Mouse (Mus musculus): ENCODE measurements at regions not wholly inside any gene's neighbourhood (a gene's known extent, or its start where the extent isn't known, plus 50 kb on each side); places are given as distances from the start of the nearest gene placed in this dataset.

GRCm38 (mm10) chr17:13547657-13548360, 193.4 kb downstream of the Tcp10c start:
- TF ChIP-seq FLI1 (IDR thresholded peaks at IDR 0.05; ENCODE audit: low read length): no peak
- no peak for TF ChIP-seq GATA1 (IDR thresholded peaks at IDR 0.05; ENCODE audit: borderline replicate concordance, low read length)

Measured in megakaryocyte, embryonic 14.5 days (primary cell).